Mouse (Mus musculus): Measurements from ENCODE around the gene Efna3. TPM values are rescaled to one million over a fixed set of nuclear protein-coding genes. Genes with fewer than 3 reads are reported as not detected.

The Efna3 gene
- polyA plus RNA-seq, 1 experiment from 2014 or later, result 13.2 TPM

GRCm38 (mm10) chr3:89271760-89272159, 51.0 kb downstream of the Efna3 start:
- Histone ChIP-seq H3K9me3 (ENCODE audit: control insufficient read depth, low read length) (no peaks in the 10 kb centered on the region), H3K36me3 (ENCODE audit: control insufficient read depth, insufficient read depth, low read length) (peaks cover 25% of the 10 kb centered on the region), H3K4me2 (ENCODE audit: low read length) (no peak overlapping the region), H3K4me3 (ENCODE audit: low read depth, low read length) (no peak overlapping the region), H3K4me1 (replicated peaks; ENCODE audit: control insufficient read depth, insufficient read depth, low read length) (peaks cover 33% of the 10 kb centered on the region), H3K9ac (ENCODE audit: low read length) (no peak overlapping the region), H3K27ac (ENCODE audit: low read depth) (no peak overlapping the region), H3K27me3 (replicated peaks; ENCODE audit: control insufficient read depth, insufficient read depth, low read length) (no peaks in the 10 kb centered on the region)
- ATAC-seq (replicated peaks; ENCODE audit: low FRiP score, low TSS enrichment, low read depth) (no peak), DNase-seq (ENCODE audit: low spot score) (no peak)
- 74% methylated on average over 6 of the region's 6 CpGs for WGBS

GRCm38 (mm10) chr3:89270891-89271290, 51.9 kb downstream of the Efna3 start:
- no peaks in the 10 kb centered on the region for H3K27me3 ChIP-seq (replicated peaks; ENCODE audit: control insufficient read depth, insufficient read depth, low read length)
- DNase-seq (ENCODE audit: low spot score), result no peak

GRCm38 (mm10) chr3:89270051-89270755, 52.6 kb downstream of the Efna3 start, which contains the start of gene Slc50a1:
Slc50a1 (minus strand) TSS chr3:89270570.
- peaks cover 36% of the 10 kb centered on the region for H3K4me1 ChIP-seq (replicated peaks; ENCODE audit: control insufficient read depth, insufficient read depth, low read length)
- H3K9me3 ChIP-seq (ENCODE audit: control insufficient read depth, low read length), result no peaks in the 10 kb centered on the region
- peak within 1 kb of the TSS; percentile 55 for H3K4me3 ChIP-seq (ENCODE audit: low read depth, low read length)
- no peaks in the 10 kb centered on the region for H3K27me3 ChIP-seq (replicated peaks; ENCODE audit: control insufficient read depth, insufficient read depth, low read length)
- peak within 1 kb of the TSS; percentile 76 for H3K27ac ChIP-seq (ENCODE audit: low read depth)
- under 1% methylated on average over 39 of the region's 39 CpGs for WGBS
- DNase-seq (ENCODE audit: low spot score), result peak; percentile 88
- peak; percentile 51; the same call in 1 of the 2 replicates for ATAC-seq (replicated peaks; ENCODE audit: low FRiP score, low TSS enrichment, low read depth)
- H3K4me2 ChIP-seq (ENCODE audit: low read length), result peak within 1 kb of the TSS; percentile 83
- peak within 1 kb of the TSS; percentile 69 for H3K9ac ChIP-seq (ENCODE audit: low read length)
- peaks cover 15% of the 10 kb centered on the region for H3K36me3 ChIP-seq (ENCODE audit: control insufficient read depth, insufficient read depth, low read length)

More at GRCm38 (mm10) chr3:89270891-89271290, 51.9 kb downstream of the Efna3 start:
- Histone ChIP-seq H3K36me3 (ENCODE audit: control insufficient read depth, insufficient read depth, low read length) (peaks cover 22% of the 10 kb centered on the region), H3K9ac (ENCODE audit: low read length) (peak overlapping the region; percentile 69), H3K9me3 (ENCODE audit: control insufficient read depth, low read length) (no peaks in the 10 kb centered on the region), H3K4me2 (ENCODE audit: low read length) (peak overlapping the region; percentile 83), H3K27ac (ENCODE audit: low read depth) (peak overlapping the region; percentile 76; the same call in 1 of the 2 replicates), H3K4me1 (replicated peaks; ENCODE audit: control insufficient read depth, insufficient read depth, low read length) (peaks cover 35% of the 10 kb centered on the region), H3K4me3 (ENCODE audit: low read depth, low read length) (peak overlapping the region; percentile 55)
- no peak for ATAC-seq (replicated peaks; ENCODE audit: low FRiP score, low TSS enrichment, low read depth)
- WGBS, result 77% methylated on average over 6 of the region's 6 CpGs

GRCm38 (mm10) chr3:89268916-89269315, 53.8 kb downstream of the Efna3 start:
- ATAC-seq (replicated peaks; ENCODE audit: low FRiP score, low TSS enrichment, low read depth) (no peak), DNase-seq (ENCODE audit: low spot score) (no peak)
- Histone ChIP-seq H3K4me3 (ENCODE audit: low read depth, low read length) (no peak overlapping the region), H3K36me3 (ENCODE audit: control insufficient read depth, insufficient read depth, low read length) (peaks cover 10% of the 10 kb centered on the region), H3K9ac (ENCODE audit: low read length) (no peak overlapping the region), H3K9me3 (ENCODE audit: control insufficient read depth, low read length) (no peaks in the 10 kb centered on the region), H3K27ac (ENCODE audit: low read depth) (no peak overlapping the region), H3K4me2 (ENCODE audit: low read length) (no peak overlapping the region), H3K4me1 (replicated peaks; ENCODE audit: control insufficient read depth, insufficient read depth, low read length) (peaks cover 36% of the 10 kb centered on the region), H3K27me3 (replicated peaks; ENCODE audit: control insufficient read depth, insufficient read depth, low read length) (no peaks in the 10 kb centered on the region)
- 59% methylated on average over 8 of the region's 8 CpGs for WGBS

GRCm38 (mm10) chr3:89266439-89266893, 56.3 kb downstream of the Efna3 start:
- H3K9me3 ChIP-seq (ENCODE audit: control insufficient read depth, low read length), result no peaks in the 10 kb centered on the region
- H3K4me1 ChIP-seq (replicated peaks; ENCODE audit: control insufficient read depth, insufficient read depth, low read length), result peaks cover 36% of the 10 kb centered on the region
- peak overlapping the region; percentile 38; the same call in 1 of the 2 replicates for H3K27ac ChIP-seq (ENCODE audit: low read depth)
- no peaks in the 10 kb centered on the region; the same call in 1 of the 2 replicates for H3K36me3 ChIP-seq (ENCODE audit: control insufficient read depth, insufficient read depth, low read length)
- H3K27me3 ChIP-seq (replicated peaks; ENCODE audit: control insufficient read depth, insufficient read depth, low read length), result no peaks in the 10 kb centered on the region
- ATAC-seq (replicated peaks; ENCODE audit: low FRiP score, low TSS enrichment, low read depth), result peak; percentile 64
- peak; percentile 81 for DNase-seq (ENCODE audit: low spot score)
- under 1% methylated on average over 20 of the region's 20 CpGs for WGBS
- peak overlapping the region; percentile 62 for H3K9ac ChIP-seq (ENCODE audit: low read length)
- H3K4me2 ChIP-seq (ENCODE audit: low read length), result peak overlapping the region; percentile 62
- H3K4me3 ChIP-seq (ENCODE audit: low read depth, low read length), result peak overlapping the region; percentile 71

Other genes with a start within 250 kb of the Efna3 start
- 18.7 and 22.2 TPM in 2 replicates for gene Rusc1, start 229.7 kb downstream of the Efna3 start, polyA plus RNA-seq (2014; fragmentation: Nextera tagmentation; extraction: Ambion mirVana)
- 0.20 TPM in 1 of 2 replicates, not detected in the other for gene Gm43738, start 221.9 kb downstream of the Efna3 start, polyA plus RNA-seq (2014; fragmentation: Nextera tagmentation; extraction: Ambion mirVana)
- 352 and 412 TPM in 2 replicates for gene Fdps, start 221.0 kb downstream of the Efna3 start, polyA plus RNA-seq (2014; fragmentation: Nextera tagmentation; extraction: Ambion mirVana)
- 13.3 and 15.8 TPM in 2 replicates for gene Pklr, start 186.8 kb downstream of the Efna3 start, polyA plus RNA-seq (2014; fragmentation: Nextera tagmentation; extraction: Ambion mirVana)
- 1.8 and 2.5 TPM in 2 replicates for gene Hcn3, start 162.8 kb downstream of the Efna3 start, polyA plus RNA-seq (2014; fragmentation: Nextera tagmentation; extraction: Ambion mirVana)
- gene Clk2, start 158.2 kb downstream of the Efna3 start, polyA plus RNA-seq (2014; fragmentation: Nextera tagmentation; extraction: Ambion mirVana), result 24.9 and 25.3 TPM in 2 replicates
- 98.1 and 101 TPM in 2 replicates for gene Scamp3, start 145.5 kb downstream of the Efna3 start, polyA plus RNA-seq (2014; fragmentation: Nextera tagmentation; extraction: Ambion mirVana)
- 27.6 and 29.3 TPM in 2 replicates for gene Fam189b, start 139.8 kb downstream of the Efna3 start, polyA plus RNA-seq (2014; fragmentation: Nextera tagmentation; extraction: Ambion mirVana)
- 39.2 and 41.0 TPM in 2 replicates for gene Gba, start 120.0 kb downstream of the Efna3 start, polyA plus RNA-seq (2014; fragmentation: Nextera tagmentation; extraction: Ambion mirVana)
- gene Thbs3, start 107.8 kb downstream of the Efna3 start, polyA plus RNA-seq (2014; fragmentation: Nextera tagmentation; extraction: Ambion mirVana), result 19.2 and 19.4 TPM in 2 replicates
- gene Mtx1, start 95.9 kb downstream of the Efna3 start, polyA plus RNA-seq (2014; fragmentation: Nextera tagmentation; extraction: Ambion mirVana), result 214 and 216 TPM in 2 replicates
- gene Muc1, start 93.9 kb downstream of the Efna3 start, polyA plus RNA-seq (2014; fragmentation: Nextera tagmentation; extraction: Ambion mirVana), result 4.2 and 10.3 TPM in 2 replicates
- 331 and 346 TPM in 2 replicates for gene Krtcap2, start 77.0 kb downstream of the Efna3 start, polyA plus RNA-seq (2014; fragmentation: Nextera tagmentation; extraction: Ambion mirVana)
- gene Trim46, start 76.7 kb downstream of the Efna3 start, polyA plus RNA-seq (2014; fragmentation: Nextera tagmentation; extraction: Ambion mirVana), result 3.3 and 3.5 TPM in 2 replicates
- gene Dpm3, start 63.6 kb downstream of the Efna3 start, polyA plus RNA-seq (2014; fragmentation: Nextera tagmentation; extraction: Ambion mirVana), result 143 and 188 TPM in 2 replicates
- gene Slc50a1, start 52.4 kb downstream of the Efna3 start, polyA plus RNA-seq (2014; fragmentation: Nextera tagmentation; extraction: Ambion mirVana), result 64.7 and 66.5 TPM in 2 replicates
- 46.2 and 46.6 TPM in 2 replicates for gene Efna1, start 41.8 kb downstream of the Efna3 start, polyA plus RNA-seq (2014; fragmentation: Nextera tagmentation; extraction: Ambion mirVana)
- gene Efna4, start 15.1 kb upstream of the Efna3 start, polyA plus RNA-seq (2014; fragmentation: Nextera tagmentation; extraction: Ambion mirVana), result 20.6 and 22.2 TPM in 2 replicates
- 30.4 and 31.0 TPM in 2 replicates for gene Adam15, start 27.0 kb upstream of the Efna3 start, polyA plus RNA-seq (2014; fragmentation: Nextera tagmentation; extraction: Ambion mirVana)
- gene Dcst2, start 39.0 kb upstream of the Efna3 start, polyA plus RNA-seq (2014; fragmentation: Nextera tagmentation; extraction: Ambion mirVana), result 0.35 and 0.40 TPM in 2 replicates
- 0.15 and 0.34 TPM in 2 replicates for gene Dcst1, start 42.3 kb upstream of the Efna3 start, polyA plus RNA-seq (2014; fragmentation: Nextera tagmentation; extraction: Ambion mirVana)
- 4.7 and 5.3 TPM in 2 replicates for gene Zbtb7b, start 71.8 kb upstream of the Efna3 start, polyA plus RNA-seq (2014; fragmentation: Nextera tagmentation; extraction: Ambion mirVana)
- not detected in 2 replicates for gene Lenep, start 79.8 kb upstream of the Efna3 start, polyA plus RNA-seq (2014; fragmentation: Nextera tagmentation; extraction: Ambion mirVana)
- gene Flad1, start 88.9 kb upstream of the Efna3 start, polyA plus RNA-seq (2014; fragmentation: Nextera tagmentation; extraction: Ambion mirVana), result 28.3 and 28.7 TPM in 2 replicates
- 510 and 525 TPM in 2 replicates for gene Cks1b, start 95.4 kb upstream of the Efna3 start, polyA plus RNA-seq (2014; fragmentation: Nextera tagmentation; extraction: Ambion mirVana)
- 65.1 and 71.4 TPM in 2 replicates for gene Shc1, start 95.5 kb upstream of the Efna3 start, polyA plus RNA-seq (2014; fragmentation: Nextera tagmentation; extraction: Ambion mirVana)
- gene Pygo2, start 107.2 kb upstream of the Efna3 start, polyA plus RNA-seq (2014; fragmentation: Nextera tagmentation; extraction: Ambion mirVana), result 40.8 and 45.5 TPM in 2 replicates
- gene Pbxip1, start 113.7 kb upstream of the Efna3 start, polyA plus RNA-seq (2014; fragmentation: Nextera tagmentation; extraction: Ambion mirVana), result 18.8 and 20.3 TPM in 2 replicates
- 60.1 and 63.7 TPM in 2 replicates for gene Pmvk, start 131.6 kb upstream of the Efna3 start, polyA plus RNA-seq (2014; fragmentation: Nextera tagmentation; extraction: Ambion mirVana)
- 5.6 and 6.3 TPM in 2 replicates for gene Kcnn3, start 197.2 kb upstream of the Efna3 start, polyA plus RNA-seq (2014; fragmentation: Nextera tagmentation; extraction: Ambion mirVana)